Mouse (Mus musculus): ENCODE measurements around the gene D3Ertd254e.

Gene D3Ertd254e

DNA sequence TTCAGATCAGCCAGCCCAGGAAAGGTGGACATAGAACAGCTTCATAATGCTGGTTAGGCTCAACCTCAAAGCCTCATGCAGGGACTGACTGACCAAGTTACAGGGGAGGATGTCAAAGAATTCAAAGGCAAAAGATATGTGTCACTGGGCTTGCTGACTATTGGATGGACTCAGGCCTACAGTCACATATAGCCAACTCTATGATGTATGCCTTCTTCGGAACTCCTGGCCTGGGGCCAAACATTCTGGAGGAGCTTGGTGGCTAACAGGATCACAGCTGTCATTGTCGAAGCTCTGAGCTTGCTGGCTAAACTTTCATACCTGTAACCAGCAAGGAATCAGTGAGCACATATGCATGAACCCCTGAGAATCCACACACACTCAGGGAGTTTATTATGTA, 60.1 kb downstream of the D3Ertd254e start:
- in situ Hi-C loops (cut with MboI, MseI): loop anchor here (5.0 kb wide), 2 partner anchors 216 to 286 kb away; no protein-coding TSS in a partner anchor

DNA sequence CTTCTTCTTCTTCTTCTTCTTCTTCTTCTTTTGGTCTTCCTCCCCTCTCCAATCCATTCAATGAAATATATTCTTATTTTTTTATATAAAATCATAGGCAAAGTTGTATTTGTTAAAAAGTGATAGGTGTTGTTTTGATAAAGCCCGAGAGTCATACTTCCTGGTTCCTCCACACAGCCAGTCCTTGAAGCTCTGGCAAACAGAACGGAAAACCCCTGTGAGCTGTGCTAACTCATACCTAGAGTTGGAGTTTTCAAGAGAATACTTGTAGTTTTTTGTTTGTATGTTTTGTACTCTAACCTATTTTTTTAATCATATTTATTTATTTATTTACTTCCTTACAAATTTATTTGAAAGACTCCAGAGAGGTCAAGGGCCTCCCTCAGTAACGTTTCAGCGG, 61.9 kb downstream of the D3Ertd254e start:
- in situ Hi-C loops (cut with MboI, MseI): loop anchor here (5.0 kb wide), 2 partner anchors 215 to 285 kb away; no protein-coding TSS in a partner anchor

Measured in regulatory T cell (primary cell).